Mouse (Mus musculus) cerebellum, adult 8-10 months (tissue): ENCODE measurements around the gene 4931406P16Rik.
A peak's percentile ranks its signal among the peaks of the same experiment; 100 is the strongest.
"Not testable (repeated sequence)": the region's sequence is repeated elsewhere in the genome, so short reads cannot be mapped to it uniquely, and the experiment has no call there.

Experiments used
- DNase-seq: peaks from one replicate; pipeline ENCODE4 v3.0.0; 2022

Gene 4931406P16Rik

DNA sequence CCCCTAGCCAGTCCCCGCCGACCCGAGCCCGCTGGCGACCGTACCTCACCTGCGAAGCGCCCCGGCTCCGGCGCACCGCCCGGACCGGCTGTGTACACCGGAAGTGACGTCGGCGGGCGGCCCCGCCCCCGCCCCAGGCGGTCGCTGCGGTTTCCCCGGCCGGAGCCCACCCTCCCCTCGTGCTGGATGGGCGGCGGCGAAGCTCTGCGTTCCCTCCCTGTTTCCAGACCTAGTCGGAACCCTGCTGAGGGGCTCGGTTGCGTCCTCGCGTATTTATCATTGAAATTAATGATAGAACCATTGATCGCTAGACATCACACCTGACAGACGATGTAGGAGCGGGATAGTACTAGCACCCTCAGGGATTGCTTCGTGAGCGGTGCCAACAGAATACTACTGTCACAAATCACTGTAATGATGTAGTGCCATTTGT is at the start of gene 4931406P16Rik:
4931406P16Rik (minus strand) TSS at position 109 of the 433 bp plus-strand sequence.
- DNase-seq, result peak; percentile 88

DNA sequence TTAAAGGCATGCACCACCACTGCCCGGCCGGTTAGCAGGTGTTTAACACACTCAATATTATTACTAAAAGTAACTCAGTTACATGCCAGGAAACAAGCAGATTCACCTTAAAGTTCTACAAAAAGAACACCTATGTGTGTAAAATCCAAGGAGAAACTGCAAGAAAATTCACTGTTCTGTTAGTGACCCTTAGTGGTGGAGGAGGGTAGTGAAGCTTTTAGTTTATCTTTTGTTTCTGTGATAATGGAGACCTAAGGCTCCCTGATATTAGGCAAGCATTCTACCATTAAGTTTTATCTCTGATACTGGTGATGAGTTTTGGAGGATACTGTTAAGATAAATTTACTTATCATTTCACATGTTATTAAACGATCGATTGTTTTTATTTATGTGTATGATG is 42.3 kb upstream of the 4931406P16Rik start:
- no peak for DNase-seq

DNA sequence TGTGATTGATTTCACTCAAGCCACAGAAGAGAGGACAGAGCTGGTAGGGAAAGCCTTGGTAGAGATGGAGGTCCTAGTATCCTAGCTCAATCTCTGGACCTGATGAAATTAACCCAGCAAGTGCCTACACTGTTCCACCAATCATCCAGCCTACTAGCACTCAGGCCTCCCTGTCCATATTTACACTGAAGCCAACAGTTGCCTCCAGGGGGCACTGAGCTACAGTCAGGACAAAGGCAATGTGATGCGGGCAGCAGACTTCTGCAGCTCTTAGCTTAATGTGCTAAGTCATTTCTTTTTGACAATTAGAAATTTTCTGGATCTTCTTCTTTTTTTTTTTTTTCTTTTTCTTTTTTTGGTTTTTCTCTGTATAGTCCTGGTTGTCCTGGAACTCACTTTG is 38.6 kb upstream of the 4931406P16Rik start:
- DNase-seq, result no peak

DNA sequence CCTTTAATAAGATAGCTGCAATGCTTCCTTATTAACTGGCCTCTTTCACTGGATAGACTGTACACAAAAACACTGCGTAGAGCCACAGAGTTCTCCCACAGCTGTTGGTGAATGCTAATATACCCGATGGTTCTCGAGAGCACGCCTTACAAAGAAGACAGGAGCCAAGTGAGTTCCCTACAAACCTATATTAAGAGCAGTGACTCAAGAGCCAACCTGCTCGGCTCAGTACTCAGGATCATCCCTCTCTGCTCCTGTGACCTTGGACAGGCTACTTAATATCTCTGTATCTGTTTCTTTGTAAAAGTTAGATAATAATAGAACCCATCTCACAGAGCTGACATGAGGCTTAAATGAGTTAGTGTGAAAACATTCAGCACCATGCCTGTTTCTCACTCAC is 36.8 kb upstream of the 4931406P16Rik start:
- no peak for DNase-seq

DNA sequence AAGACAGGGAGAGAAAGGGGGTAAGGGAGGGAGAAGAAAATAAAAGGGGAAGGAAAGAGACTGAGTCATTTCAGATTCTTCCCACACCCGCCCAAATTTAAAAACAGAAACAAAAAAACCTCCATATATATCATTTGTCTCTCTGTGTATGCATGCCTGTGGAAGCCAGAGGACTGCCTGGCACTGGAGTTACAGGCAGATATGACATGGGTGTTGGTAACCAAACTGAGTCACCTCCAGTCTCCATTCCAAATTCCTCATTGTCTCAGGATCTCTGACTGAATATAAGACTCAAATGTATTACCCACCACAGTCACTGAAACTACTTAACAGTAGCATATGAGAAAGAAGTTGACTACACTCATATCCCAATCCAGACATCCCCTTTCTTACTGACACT is 34.7 kb upstream of the 4931406P16Rik start:
- DNase-seq, result no peak

DNA sequence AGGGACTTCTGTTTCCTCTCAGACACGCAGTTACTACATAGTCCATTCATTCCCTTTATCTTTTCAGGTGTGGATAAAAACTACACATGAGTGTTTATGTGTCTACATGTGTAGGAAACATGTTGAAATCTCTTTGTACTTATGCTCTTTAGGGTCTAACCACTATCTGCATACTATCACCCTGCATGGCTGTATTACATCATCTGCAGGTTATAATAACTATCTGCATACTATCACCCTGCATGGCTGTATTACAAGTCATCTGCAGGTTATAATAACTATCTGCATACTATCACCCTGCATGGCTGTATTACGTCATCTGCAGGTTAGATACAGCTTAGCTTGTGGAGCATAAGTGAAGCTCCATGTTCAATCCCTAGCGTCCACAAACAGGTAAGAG is 33.7 kb upstream of the 4931406P16Rik start:
- DNase-seq, result no peak

DNA sequence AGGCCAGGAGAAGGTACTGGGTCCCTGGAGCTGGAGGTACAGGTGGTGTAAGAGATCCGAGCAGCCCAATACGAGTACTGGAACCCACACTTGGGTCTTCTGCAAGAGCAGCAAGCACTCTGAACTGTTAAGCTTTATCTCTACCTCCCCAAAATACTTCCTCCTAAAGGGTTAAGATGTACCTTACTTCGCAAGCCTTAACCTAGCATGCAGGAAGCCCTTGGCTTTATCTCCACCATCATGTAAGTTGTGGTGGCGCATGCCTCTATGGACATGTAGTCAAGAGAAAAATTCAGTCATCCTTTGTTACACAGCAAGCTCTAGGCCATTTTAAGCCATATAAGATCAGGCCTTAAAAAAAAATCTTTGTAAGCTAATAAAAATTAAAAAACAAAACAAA is 33.2 kb upstream of the 4931406P16Rik start:
- DNase-seq, result no peak

DNA sequence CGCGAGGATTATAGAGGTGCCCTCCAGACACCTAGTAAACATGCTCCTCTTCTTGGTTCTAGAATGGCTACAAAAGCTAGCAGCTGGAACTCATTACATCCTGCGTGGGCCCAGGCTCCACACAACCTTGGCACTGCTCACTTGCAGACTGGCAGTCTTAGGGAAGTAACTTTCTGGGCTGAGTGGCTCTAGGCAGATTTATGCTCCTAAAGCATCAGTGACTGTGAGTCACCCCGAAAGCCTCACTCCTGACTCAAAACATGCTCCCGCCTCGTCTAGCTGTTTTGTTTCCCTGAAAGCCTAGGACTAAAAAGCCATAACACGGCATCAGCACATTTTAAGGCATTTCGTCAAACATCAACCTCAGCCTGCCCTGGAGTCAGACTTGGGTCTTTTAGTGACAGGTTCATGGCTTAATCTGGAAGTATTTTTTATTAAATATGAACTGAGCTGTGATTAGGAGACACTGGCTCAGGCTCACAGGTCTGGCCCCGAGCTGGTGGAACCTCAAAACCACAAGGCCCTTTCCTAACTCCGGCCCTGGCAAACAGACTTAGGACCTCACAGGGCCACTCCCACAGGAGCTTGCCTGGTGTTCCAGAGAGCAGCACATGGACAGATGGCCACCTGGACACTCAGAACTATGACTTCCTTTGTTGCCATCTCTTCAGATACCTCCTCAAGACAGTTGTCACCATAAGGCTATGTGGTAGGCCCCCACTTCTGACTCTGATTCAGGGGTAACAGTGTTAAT is 28.9 kb upstream of the 4931406P16Rik start:
- DNase-seq, result no peak

DNA sequence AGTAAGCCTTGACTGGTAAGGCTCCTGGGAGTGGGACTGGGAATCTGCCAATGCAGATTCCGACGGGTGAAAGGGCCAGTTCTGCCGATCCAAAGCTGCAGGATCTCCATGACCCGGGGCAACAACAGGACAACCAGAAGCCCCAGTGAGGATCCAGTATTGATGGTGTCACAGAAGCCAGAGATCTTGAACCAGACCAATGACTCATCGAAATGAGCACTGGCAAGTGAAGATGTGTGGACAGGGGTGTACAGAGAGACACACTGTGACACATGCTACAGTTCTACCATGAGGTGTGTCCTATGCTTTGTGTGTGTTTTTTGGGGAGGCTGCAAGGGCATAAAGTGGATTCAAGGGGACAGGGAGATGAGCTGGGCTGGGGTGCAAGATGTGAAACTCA is 27.5 kb upstream of the 4931406P16Rik start:
- DNase-seq, result no peak

DNA sequence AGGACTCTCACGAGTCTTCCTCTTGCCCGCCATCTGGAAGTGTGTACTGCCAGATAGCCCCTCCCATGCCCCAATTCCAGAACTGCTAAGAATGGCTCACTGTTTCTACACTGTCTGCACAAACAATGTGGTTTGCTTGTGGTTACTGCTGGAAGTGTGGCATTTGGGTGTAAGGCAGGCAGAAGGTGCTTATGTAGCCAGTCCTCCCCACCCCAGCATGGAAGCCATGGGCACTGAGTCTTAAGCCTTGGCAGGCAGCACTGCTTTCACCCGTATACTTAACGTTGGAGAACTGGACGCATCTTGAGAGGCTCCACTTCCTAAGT is 25.8 kb upstream of the 4931406P16Rik start:
- no peak for DNase-seq

DNA sequence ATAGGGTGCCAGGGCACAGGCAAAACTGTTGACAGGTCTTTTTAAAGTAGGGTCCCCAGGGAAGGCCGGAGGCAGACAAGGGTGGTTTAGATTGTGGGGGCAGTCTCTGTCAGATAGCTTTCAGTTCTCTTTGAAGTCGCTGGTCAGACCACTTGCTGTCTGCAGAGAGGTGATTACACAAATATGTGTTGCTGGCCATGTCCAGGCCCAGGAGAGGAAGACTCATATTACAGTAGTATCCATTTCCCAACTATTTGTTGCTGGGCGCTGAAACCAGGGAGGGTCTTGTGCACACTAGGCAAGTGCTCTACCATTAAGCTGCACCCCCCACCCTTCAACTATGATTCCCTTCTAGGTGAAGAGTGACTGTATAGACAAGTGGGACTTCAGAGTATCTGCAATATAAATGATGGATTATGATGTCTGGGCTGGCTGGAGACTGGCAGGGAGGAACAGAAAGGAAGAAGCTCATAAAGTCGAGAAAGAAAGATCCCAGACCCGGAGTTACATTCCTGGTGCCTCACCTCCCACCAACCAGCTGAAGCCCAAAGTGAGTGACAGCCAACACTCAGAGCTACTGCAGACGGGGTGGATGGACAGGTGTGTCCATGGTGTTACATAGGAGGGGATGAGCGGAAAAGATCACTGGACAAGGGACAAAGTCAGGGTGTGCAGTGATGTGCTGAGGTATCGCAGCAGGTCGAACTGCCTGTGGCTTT is 25.3 kb upstream of the 4931406P16Rik start:
- no peak for DNase-seq

DNA sequence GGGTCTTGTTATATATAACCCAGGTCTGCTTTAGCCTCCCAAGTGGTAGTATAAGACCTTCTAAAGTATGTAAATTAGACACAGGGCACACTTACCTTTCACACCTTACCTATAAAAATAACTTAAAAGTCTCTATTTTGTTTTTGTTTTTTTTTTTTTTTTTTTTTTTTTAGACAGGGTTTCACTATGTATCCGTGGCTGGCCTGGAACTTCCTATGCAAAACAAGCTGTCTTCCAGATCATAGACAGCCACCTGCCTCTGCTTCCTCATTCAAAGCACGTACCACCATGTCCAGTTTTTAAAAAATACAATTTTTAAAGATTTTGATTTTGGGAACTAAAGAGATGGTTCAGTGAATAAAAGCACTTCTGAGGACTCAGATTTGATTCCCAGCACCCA is 23.9 kb upstream of the 4931406P16Rik start:
- DNase-seq, result no peak

DNA sequence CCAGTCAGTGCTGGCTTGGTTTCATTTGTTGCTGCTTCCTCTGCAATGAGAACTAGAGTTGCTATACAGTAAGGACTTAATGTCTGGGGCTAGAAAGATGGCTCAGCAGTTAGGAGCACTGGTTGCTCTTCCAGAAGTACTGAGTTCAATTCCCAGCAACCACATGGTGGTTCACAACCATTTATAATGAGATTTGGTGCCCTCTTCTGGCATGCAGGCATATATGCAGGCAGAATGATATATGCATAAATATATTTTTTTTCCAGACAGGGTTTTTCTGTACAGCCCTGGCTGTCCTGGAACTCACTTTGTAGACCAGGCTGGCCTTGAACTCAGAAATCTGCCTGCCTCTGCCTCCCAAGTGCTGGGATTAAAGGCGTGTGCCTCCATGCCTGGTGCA is 23.2 kb upstream of the 4931406P16Rik start:
- DNase-seq, result not testable (repeated sequence)

DNA sequence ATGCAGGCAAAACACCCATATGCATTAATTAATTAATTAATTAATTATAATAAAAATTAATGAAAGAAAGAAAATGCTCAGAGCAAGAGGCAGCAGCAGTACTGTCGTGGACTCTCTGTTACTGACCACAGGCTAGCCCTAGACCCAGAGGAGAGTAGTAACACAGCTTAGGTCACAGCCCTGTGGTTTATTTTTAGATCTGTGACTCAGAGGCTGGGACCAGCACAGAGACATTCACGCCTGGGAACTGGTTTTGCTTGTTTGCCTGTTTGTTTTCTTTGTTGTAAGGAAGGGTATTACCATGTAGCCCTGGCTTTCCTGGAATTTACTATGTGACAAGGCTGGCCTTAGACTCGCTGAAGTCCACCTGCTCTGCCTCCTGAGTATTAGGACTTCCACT is 14.1 kb upstream of the 4931406P16Rik start:
- no peak for DNase-seq

DNA sequence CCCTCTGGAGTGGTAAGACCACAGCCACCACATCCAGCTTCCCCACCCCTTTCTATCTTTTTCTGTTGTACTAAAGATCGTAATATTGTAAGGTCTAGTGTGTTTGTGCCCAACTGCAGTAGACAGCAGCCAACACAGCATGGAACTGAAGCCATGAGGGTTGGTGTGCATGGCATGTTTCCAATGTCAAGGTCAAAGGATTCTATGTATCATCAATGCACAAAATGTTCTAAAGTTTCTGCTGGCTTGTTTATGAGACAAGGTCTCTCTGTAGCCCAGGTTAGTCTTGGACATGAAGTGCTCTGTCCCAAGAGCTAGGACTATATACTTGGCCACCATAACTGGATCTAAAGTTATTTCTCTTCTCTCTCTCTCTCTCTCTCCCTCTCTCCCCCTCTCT is 11.5 kb upstream of the 4931406P16Rik start:
- no peak for DNase-seq

DNA sequence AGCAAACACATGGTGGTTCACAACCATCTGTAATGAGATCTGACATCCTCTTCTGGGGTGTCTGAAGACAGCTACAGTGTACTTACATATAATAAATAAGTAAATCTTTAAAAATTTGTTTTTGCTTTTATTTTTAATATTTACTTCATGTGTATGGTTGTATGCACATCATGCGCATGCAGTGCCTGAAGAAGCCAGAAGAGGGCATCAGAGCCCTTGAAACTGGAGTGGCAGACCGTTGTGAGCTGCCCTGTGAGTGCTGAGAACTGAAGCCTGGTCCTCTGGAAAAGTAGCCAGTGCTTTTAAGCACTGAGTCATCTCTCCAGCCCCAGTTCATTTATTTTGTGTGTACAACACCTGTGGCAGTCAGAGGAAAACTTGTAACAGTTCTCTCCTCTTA is 10.7 kb upstream of the 4931406P16Rik start:
- no peak for DNase-seq

DNA sequence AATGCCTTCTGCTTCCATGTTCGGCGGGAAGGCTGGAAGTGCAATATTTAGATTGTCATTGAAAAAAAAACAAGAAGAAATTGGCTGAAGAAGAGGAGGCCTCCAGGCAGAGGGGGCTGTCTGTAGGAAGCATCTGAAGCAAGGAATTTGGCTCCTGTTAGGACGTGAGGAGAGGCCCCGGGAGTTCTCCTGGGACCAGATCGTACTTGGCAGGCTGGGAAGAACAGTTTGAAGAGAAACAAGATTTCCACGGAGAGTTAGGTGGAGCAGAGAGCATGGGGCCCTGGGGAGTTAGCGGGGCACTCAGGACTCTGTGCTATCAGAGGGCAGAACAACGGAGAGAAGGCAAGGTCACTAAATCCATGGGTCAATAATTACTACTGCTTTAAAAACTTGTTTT is 10.0 kb upstream of the 4931406P16Rik start:
- no peak for DNase-seq

DNA sequence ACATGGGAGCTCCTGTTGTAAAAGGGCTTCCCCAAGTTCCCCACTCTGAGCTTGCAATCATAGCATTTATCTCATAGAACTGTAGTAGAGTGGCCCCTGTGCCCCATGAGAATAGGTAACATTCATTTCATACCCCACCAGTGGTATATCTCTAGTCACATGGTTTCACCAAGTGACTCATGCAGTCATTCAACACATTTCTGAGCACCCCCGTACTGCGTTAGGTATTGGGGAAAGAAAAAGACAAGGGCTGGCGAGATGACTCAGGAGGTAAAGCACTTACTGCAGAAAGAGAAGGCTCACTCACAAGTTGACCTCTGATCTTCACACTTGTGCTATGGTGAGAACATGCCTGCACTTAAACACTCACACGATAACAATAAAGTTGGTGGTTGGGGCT is 8.6 kb upstream of the 4931406P16Rik start:
- no peak for DNase-seq

DNA sequence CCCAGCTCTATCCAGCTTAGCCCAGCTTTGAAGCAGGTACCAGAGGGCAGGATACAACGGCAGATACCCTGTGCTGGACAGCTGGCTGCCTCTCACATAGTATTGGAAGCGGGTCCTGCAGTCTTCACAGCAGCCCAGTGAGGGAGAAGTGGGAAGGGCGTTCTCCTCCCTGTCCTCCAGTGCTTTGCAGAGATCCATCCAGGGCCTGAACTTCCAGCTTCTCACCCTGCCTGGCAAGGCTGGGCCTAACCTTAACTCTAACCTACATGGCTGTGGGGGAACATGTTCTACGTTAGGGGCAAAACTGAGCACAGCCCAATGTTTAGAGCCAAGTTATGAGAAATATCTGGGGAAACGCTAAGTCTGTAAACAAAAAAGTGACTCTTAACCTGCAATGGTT is 7.8 kb upstream of the 4931406P16Rik start:
- DNase-seq, result no peak

DNA sequence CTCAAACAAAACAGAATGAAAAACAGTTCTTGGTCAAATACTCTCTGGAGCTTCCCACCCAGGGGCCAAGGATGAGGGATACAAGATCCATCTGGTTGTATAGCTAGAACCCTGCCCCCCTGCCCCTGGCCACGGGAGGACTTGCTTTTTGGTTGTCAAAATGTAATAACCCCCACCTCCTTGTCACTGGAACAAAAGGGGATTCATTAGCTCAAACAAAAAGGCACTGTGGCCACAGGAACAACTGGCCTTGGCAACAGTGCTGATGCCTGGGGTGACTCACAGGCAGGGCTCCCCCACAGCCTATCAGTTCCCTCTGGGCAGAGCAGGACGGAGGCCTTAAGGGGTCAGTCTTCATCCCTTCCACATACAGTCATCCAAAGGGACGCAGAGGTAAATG is 6.6 kb upstream of the 4931406P16Rik start:
- DNase-seq, result no peak

DNA sequence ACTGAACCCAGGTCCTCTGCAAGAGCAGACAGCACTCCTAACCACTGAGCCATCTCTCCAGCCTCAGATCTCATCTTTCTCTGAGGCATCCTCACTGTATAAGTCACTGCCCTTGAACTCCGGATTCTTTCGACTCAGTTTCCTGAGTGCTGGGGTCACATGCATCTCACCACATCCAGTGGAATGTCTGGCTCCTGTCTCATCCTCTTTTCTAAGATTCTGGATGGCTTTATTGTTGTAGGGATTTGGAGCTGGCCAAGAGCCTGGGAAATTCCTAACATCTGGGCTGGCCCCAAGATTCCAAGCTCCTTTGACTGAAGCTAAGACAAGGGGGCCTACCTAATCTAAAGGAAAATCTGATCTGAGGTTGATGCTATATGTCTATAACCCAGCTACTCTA is 5.8 kb upstream of the 4931406P16Rik start:
- DNase-seq, result no peak

DNA sequence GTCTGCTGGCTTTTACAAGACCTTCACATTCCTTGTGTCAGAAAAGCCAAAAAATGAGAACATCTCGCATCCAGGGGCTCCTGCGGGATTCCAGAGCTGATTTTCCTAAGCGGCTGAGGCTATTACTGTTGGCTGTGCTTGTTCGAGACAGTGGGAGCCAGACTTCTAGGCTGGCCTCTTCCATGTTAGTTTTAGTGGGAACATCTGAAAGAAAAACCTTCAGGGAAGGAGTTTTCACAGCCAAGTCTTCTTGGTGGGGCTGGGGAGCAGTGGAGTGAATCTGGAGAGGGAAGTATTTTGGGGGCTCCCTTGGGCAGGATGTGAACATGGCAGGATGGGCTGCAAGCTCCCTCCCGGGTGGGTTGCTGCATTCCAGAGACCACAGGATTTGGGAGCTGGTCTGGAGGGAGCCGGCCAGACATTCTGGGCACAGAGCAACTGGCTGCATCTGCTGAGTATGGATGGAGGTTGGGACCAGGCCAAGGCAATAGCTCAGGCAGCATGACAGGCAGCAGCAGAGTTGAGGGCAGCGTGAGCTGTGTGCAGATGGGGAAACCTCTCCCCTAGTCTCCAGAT is 4.6 kb upstream of the 4931406P16Rik start:
- no peak for DNase-seq

DNA sequence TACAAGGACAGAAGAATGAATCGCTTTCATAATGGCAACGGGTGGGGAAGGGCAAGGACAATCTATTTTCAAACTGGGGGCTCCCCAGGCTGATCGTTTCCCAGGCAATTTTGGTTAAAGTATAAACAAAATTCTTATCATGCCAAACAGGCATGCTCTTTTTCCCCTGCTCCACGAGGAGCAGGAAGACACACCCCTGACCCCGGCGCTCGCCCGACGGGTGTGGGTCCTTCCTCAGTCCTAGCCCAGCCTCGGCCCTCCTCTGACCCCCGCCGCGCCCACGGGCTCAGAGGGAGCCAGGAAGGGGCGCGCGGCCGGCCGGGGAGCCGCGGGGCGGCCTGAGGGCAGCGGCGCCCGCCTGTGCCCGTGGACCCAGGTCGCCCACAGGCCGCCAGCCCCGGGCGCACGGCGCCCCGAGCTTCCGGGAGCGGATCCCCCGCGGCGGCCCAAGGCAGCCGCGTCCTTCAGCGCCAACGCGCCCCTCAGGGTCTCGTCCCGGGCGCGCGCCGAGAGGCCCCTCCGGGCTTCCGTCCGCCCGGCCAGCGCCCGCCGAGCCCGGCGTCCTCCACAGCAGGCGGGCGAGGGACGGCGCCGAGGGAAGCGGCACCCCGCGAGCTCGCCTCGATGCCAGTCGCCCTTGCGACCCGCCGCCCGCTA is 437 bp downstream of the 4931406P16Rik start:
- DNase-seq, result peak; percentile 34
